Mouse (Mus musculus) MEL (cell line): ENCODE data around the gene Dync1h1.
A peak's percentile ranks its signal among the peaks of the same experiment; 100 is the strongest.

Experiments used
- CTCF ChIP-seq, 3 experiments: IDR thresholded peaks in 2 of 3; conservative IDR thresholded peaks in 1 of 3; 2 replicates each; pipeline ENCODE4 v1.5.1; 2011 to 2012; ENCODE audit warnings: low read length in 3 of 3, low read depth in 2 of 3, mild to moderate bottlenecking in 2 of 3, improper control_type of control experiment in 1 of 3, inconsistent platforms in 1 of 3, mixed read lengths in 1 of 3, moderate library complexity in 1 of 3; ENCODE audit not compliant: control insufficient read depth in 1 of 3, insufficient read depth in 1 of 3, poor library complexity in 1 of 3, severe bottlenecking in 1 of 3
- E2F4 ChIP-seq: IDR thresholded peaks from 2 replicates; pipeline ENCODE4 v1.6.1; 2011; ENCODE audit warnings: low read depth, low read length, improper control_type of control experiment, borderline replicate concordance
- ELF1 ChIP-seq: IDR thresholded peaks from 2 replicates; pipeline ENCODE4 v1.6.1; 2014; ENCODE audit warnings: low read depth, mild to moderate bottlenecking, inconsistent platforms, low read length, improper control_type of control experiment, moderate library complexity
- EP300 ChIP-seq, 2 experiments: IDR thresholded peaks; 2 replicates each; pipeline ENCODE4 v1.6.1; 2011; ENCODE audit warnings: improper control_type of control experiment in 2 of 2, low read length in 2 of 2, low read depth in 1 of 2, mild to moderate bottlenecking in 1 of 2
- GATA1 ChIP-seq: IDR thresholded peaks from 2 replicates; pipeline ENCODE4 v1.6.1; 2011; ENCODE audit warnings: low read depth, low read length, improper control_type of control experiment
- JUND ChIP-seq: IDR thresholded peaks from 2 replicates; pipeline ENCODE4 v1.6.1; 2011; ENCODE audit warnings: low read depth, mild to moderate bottlenecking, improper control_type of control experiment, low read length
- POLR2A ChIP-seq, 2 experiments: IDR thresholded peaks; 2 replicates each; pipeline ENCODE4 v1.6.1; 2011 to 2012; ENCODE audit warnings: low read length in 2 of 2, mild to moderate bottlenecking in 2 of 2, control low read depth in 1 of 2, improper control_type of control experiment in 1 of 2, low read depth in 1 of 2, moderate library complexity in 1 of 2; ENCODE audit not compliant: control insufficient read depth in 1 of 2, insufficient read depth in 1 of 2, poor library complexity in 1 of 2
- TAL1 ChIP-seq: IDR thresholded peaks from 2 replicates; pipeline ENCODE4 v1.6.1; 2012; ENCODE audit warnings: mild to moderate bottlenecking, inconsistent platforms, low read length, moderate library complexity, mixed read lengths
- ZNF384 ChIP-seq: IDR thresholded peaks from 2 replicates; pipeline ENCODE4 v1.6.1; 2012; ENCODE audit warnings: low read depth, mild to moderate bottlenecking, inconsistent platforms, low read length, improper control_type of control experiment

- TF ChIP-seq ELF1 (no peak), CTCF (IDR thresholded peaks at IDR 0.05 in 2 of 3, conservative IDR thresholded peaks at IDR 0.05 in 1 of 3; ENCODE audit: control insufficient read depth in 1 of 3, insufficient read depth in 1 of 3, low read depth in 2 of 3, low read length in 3 of 3, poor library complexity in 1 of 3, severe bottlenecking in 1 of 3) (peak in 1 of 3 experiments; percentile 6; a peak in 1 of 6 replicates), ZNF384 (no peak), GATA1 (no peak), EP300 (IDR thresholded peaks at IDR 0.05; ENCODE audit: low read depth in 1 of 2, low read length in 2 of 2) (no peak), TAL1 (no peak), POLR2A (IDR thresholded peaks at IDR 0.05; ENCODE audit: control insufficient read depth in 1 of 2, insufficient read depth in 1 of 2, low read depth in 1 of 2, low read length in 2 of 2, poor library complexity in 1 of 2) (no peak; a peak in 1 of 4 replicates), JUND (no peak), E2F4 (no peak)
These were observed 5.4 kb downstream of the Dync1h1 start for GRCm38 (mm10) chr12:110606676-110607075.
